Mouse (Mus musculus): Measurements from ENCODE around the gene Eif2ak4. TPM values are rescaled to one million over a fixed set of nuclear protein-coding genes. Genes with fewer than 3 reads are reported as not detected.

Eif2ak4 gene
- polyA plus RNA-seq (2012; rRNA removed; ENCODE audit: low replicate concordance), result 9.5 and 10.7 TPM in 2 replicates

DNA sequence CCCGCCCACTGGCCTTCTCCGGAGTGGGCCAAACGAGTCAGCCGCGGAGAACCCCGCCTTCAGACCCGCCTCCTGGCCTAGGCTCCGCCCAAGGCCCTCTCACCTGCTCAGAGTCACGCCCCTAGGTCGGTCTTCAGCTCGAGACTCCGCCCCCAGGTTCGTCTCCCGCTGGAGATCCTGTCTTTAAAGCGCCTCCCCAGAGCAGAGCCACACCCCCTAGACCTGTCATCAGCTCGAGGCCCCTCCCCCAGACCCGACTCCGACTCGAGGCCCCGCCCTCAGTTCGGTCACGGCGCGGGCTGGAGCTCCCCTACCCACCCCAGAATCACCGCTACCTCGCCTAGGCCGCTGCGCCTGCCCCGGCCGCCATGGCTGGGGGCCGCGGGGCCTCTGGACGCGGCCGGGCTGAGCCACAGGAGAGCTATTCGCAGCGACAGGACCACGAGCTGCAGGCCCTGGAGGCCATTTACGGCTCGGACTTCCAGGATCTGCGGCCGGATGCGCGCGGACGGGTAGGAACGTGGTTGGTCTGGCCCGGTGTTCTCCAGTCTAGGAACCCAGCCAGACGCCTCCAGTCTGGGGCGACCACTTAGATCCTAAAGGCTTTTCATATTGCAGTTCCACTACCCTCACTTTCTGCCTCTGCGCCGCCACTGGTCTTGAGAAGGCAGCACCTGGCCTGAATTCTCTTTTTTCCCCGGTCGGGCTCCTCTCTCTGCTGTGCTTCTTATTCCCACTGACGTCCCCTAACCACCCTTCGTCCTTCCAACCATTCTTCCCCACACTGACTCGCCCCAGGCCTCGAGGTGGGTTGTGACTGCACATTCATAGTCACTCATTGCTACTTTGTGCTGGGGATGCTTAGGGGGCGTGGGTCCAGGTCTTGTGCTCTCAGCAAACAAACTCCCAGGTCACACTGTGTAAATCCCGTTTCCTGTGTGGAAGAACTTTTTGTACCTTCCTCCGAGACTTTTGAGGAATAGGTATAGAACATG is at the start of gene Eif2ak4:
Gene Eif2ak4, plus strand, starts transcription at position 278 of the 995 bp plus-strand sequence.

DNA sequence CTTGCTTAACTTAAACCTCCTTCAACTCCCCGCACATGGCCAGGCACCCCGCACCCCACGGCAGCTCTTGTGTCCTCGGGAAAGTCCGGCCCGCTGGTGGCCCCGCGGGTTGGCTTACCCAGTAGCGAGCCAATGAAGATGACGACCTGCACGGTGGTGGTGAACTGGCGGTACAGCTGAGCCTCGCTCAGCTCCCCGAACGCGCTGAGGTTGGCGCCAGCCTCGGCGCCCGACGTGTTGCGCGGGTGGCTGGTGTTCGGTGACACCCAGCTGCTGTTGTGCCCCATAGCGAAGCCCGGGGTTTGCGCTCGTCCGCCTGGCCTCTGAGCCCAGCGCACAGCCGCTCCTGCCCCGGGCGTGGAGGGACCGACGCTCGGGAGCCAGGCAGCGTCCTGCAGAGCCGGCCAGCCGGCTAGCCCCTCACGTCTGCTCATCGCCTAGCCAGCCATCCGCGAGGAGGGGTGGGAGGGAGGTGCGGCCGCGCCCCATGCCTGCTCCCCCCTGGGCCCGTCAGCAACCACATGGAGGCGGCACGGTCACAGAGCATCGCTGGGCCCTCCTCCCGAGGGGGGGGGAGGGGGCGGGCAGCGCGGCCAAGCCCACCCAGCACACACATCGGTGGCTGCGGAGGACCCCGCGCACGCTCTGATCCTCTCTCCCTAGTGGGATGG is 15.4 kb upstream of the Eif2ak4 start, which contains the start of gene Gpr176:
Gene Gpr176, minus strand, starts transcription at position 519 of the 671 bp plus-strand sequence.

DNA sequence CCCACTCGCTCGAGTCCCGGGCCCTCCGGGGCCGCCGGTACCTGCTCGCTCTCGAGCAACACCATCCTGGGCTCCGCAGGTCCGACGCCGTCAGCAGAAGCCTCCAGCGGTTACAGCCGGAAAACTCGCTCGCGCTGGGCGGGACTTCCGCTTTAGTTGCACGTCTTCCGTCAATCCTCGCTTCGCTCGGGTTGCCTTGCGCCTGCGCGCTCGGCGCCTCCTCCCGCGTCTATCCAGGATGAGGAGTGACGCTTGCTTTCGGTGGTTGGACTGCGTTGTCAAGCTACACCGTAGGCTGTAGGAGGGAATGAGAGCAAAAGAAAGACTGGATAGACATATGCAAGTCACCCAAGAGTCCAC is 91.1 kb downstream of the Eif2ak4 start, which contains the start of gene Srp14:
Gene Srp14, minus strand, starts transcription at position 162 of the 360 bp plus-strand sequence.

Other genes with a start within 250 kb of the Eif2ak4 start
- not detected in 2 replicates for gene Fsip1, start 131.7 kb upstream of the Eif2ak4 start, polyA plus RNA-seq (2012; rRNA removed; ENCODE audit: low replicate concordance)
- 1.4 TPM in 2 replicates for gene Gpr176, start 15.2 kb upstream of the Eif2ak4 start, polyA plus RNA-seq (2012; rRNA removed; ENCODE audit: low replicate concordance)
- gene Srp14, start 91.1 kb downstream of the Eif2ak4 start, polyA plus RNA-seq (2012; rRNA removed; ENCODE audit: low replicate concordance), result 40.8 and 64.1 TPM in 2 replicates
- gene Bmf, start 161.1 kb downstream of the Eif2ak4 start, polyA plus RNA-seq (2012; rRNA removed; ENCODE audit: low replicate concordance), result 28.8 and 46.9 TPM in 2 replicates
- gene Bub1b, start 209.6 kb downstream of the Eif2ak4 start, polyA plus RNA-seq (2012; rRNA removed; ENCODE audit: low replicate concordance), result 1.8 and 2.6 TPM in 2 replicates